Mouse (Mus musculus): ENCODE measurements around the gene Ppp1r14a. TPM values are rescaled to one million over a fixed set of nuclear protein-coding genes. Genes with fewer than 3 reads are reported as not detected.

Ppp1r14a gene
- total RNA-seq, 2 experiments from 2014 or later: not detected

DNA sequence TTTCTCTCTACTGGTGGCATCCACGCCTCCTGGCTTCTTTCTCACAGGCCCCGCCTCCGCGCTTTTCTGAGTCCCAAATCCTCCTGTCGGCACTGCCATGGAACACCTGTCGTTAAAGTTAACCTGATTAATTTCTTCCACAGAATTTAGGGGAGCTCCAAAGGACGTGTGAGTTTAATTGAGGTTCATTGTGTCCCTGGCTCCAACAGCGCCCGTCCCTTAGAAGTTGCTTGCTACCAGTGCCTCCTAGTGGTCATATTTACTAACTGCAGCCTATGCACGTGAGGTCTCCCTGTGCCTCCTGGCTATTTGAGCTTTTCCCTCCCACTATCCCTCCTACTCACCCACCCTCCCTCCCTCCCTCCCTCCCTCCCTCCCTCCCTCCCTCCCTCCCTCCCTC lies 7.9 kb downstream of the Ppp1r14a start:
- ATAC-seq (replicated peaks; ENCODE audit: poor library complexity, severe bottlenecking): peak; percentile 74

DNA sequence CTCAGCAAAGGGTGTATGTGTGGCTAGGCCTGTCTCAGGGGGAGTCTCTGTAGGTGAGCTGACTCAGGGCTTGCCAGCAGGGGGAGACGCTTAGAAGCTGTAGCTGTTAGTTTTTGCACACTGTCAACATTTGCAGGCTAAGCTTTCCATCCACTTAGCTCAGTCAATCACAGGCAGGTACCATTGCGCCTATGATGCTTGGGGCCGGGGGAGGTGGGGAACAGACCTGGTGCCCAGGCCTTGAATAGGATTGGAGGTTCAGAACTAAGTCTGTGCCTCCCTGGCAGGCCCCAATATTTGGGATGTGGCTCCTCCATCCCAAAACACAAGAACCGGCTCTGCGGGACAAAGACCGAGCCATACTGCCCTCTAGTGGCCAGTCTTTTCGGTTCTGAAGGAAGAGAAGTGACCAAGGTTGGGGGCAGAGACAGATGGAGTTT lies 12.0 kb downstream of the Ppp1r14a start:
- peak; percentile 29; the same call in 1 of the 2 replicates for ATAC-seq (replicated peaks; ENCODE audit: poor library complexity, severe bottlenecking)

DNA sequence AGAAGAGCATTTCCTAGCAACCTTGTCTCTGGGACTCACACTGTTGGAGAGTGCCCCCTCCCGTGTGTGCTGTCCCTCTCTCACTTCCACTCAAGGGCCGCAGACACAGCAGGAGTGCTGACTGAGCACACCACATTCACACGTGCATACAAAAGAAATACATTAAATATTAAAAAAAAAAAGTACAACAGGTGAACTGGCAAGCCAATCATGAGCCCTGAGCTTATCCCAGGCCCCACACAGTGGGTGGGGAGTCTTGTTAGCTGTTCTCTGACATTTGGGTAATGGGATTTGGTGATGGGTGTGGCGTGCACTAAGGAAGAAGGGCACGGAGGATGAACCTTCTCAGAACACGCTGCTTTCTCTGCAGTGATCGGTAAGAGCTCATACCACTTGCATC lies 13.5 kb downstream of the Ppp1r14a start:
- ATAC-seq (replicated peaks; ENCODE audit: poor library complexity, severe bottlenecking): no peak

DNA sequence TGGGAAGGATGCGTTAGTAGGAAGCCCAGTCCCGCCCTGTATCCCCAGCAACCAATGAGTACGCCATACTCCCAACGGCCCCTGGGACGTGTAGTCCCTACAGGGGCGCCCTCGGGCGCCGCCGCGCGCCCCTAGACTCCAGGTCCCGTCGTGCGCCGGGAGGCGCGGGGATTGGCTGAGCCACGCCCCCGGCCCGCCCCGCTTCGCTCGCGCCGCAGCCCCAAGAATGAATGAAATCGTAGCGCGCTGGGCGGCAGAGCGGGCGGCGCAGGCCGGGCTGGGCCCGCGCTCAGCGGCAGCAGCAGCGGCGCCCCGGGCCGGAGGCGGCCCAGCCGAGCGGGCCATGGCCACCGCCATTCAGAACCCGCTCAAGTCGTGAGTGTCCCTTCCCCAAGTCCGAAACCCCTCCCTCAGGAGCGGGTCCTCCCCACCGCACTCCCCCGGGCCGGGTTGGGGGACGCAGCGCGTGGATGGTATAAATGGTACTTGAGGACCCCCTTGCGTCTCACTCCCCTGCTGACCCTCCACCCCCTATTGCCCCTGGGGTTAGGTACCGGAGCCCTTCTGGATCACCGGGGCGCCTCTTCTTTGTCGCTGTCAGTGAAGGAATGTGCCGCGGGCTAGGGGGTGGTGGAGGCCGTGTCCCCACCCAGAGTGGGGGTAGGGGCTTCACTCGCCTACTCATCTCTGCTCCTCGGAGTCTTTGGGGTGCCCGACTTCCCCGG lies 14.8 kb downstream of the Ppp1r14a start, which contains the start of gene Dpf1:
Gene Dpf1, plus strand, starts transcription at position 214 of the 725 bp plus-strand sequence.
- ATAC-seq (replicated peaks; ENCODE audit: poor library complexity, severe bottlenecking): peak; percentile 73

DNA sequence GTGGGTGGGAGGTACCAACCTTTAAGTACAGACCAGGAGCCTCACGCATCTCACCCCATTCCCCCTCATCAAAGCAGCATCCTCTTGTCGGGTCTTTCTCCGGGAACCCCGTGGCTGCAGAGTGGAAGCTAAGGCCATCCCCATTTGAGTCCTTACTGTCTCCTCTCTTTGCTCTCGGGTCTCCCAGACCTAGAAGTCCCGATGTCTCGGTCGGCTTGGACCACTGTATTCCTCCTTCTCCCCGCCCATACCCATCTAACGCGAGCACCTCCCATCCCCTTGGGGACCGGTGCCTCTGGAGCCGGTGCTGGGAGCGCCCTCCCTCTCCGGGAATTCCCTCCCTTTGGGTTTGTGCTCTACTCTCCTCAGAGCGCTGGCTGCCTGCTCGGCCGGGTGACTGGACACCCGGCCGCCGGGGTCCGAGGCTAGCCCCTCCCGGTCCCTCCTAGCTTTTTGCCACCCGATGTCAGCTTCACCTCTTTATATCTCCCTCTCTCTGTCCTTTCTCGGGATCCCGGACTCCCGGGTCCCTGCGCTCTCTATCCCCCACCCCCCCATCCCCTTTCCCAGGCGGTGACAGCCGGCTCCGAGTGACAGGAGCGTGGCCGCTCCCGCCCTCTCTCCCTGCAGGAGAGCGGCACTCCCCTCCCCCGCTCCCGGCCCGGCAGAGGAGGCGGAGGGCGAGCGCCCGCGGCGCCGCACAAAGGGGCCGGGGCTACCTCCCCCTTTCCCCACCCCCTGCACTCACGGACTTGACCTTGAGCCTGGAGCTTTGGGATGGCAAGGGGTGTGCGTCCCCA lies 15.6 kb downstream of the Ppp1r14a start:
- no peak for ATAC-seq (replicated peaks; ENCODE audit: poor library complexity, severe bottlenecking)

DNA sequence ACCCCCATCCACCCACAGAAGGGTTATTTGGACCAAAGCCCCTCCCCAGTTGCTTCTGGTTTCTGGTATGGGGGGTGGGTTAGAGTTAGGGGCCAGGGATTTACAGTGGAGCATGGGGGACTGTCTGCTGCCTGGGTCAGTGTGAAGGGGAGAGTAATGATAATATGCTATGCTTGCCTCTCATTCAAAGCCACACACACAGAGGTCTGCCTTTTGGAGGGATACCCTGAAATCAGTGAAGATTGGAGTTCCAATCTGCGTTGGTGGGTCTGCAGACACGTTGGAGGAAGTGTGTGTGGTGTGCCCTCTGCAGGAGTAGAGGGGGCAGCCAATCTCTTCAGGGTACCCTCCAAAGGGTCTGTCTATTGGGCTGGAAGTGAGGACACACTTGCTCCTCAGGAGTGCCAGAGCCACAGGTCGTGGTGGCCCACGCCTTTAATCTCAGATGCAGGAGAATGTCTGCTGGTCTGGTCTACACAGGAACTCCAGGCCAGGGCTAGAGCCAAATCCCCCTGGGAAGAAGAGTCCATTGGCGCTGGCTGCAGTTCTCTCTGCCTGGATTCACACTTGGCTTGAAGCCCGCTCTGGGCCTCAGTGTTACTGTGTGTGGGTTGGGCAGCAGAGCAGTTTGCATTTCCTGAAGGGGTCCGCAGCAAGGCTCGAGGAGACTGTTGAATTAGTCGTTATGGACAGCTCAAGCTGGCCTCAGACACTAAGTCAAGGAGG lies 16.3 kb downstream of the Ppp1r14a start:
- ATAC-seq (replicated peaks; ENCODE audit: poor library complexity, severe bottlenecking): no peak

DNA sequence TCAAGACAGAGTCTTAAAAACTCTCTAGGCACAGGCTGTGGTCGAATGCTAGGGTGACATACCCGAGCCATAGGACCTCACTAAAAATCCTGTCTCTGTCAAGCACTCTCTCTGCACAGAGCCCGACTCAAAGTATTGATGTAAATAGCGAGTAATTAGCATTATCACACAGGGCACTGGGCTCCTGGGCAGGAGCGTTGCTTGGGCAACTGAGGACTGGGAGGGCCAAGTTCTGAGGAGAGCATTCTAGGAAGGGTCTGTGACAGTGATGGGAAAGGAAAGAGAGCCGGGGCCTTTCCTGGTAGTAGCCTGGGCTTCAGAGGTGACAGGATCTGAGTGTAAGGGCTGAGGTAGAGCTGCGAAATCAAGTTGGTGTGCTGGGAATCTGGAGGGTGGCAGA lies 17.0 kb downstream of the Ppp1r14a start:
- ATAC-seq (replicated peaks; ENCODE audit: poor library complexity, severe bottlenecking): no peak

DNA sequence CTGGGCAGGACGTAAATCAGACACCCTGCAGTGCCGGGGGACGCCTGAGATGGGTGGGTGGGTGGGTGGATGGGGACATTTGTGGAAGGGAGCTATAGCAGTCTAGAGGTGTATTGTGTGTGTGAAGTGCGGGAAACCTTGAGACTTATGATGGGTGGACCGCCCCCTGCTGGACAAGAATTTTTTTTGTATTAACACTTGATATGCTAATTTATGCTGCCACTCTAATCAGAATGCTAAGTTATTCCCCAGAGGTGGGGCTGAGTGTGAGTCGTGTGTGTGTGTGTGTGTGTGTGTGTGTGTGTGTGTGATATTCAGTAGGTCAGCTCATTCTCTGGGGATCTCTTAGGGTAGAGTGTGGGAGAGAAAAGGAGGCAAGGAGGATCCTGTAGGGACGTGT lies 17.5 kb downstream of the Ppp1r14a start:
- 0 out of 2 replicates have a peak, but pooled peaks have one; percentile 11 for ATAC-seq (replicated peaks; ENCODE audit: poor library complexity, severe bottlenecking)

DNA sequence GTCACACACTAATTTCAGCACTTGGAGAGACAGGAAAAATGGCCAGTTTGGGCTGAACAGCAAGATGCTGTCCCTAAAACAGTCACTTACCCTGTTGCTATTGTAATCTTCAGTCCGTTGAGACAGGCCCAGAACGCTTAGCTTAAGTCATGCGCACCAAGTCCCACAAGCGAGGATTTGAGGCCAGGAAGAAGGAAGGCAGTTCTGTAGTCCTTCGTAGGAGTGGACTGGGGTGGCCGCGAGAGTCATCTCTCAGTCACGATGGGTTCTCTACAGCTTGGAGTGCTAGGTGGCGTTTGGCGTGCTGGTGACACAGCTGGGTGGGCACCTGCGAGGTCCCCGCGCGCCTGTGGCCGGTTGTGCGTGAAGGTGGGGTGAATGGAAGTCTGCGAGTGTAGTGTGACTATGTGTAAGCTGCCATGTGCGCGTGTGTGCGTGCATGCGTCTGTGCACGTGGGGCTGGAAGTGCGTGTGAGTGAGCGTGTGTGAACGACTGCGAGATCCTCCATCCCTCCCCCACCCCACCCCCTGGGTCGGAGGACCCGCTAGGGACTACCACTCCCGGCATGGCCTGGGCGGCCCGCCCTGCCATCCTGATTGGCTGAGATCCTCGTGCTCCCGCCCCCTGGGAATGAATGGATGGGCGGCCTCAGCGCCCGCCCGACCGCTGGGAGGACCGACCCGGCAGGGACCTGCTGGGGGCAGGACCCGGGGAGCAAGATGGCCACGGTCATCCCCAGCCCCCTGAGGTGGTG lies 18.4 kb downstream of the Ppp1r14a start:
- ATAC-seq (replicated peaks; ENCODE audit: poor library complexity, severe bottlenecking): peak; percentile 79

DNA sequence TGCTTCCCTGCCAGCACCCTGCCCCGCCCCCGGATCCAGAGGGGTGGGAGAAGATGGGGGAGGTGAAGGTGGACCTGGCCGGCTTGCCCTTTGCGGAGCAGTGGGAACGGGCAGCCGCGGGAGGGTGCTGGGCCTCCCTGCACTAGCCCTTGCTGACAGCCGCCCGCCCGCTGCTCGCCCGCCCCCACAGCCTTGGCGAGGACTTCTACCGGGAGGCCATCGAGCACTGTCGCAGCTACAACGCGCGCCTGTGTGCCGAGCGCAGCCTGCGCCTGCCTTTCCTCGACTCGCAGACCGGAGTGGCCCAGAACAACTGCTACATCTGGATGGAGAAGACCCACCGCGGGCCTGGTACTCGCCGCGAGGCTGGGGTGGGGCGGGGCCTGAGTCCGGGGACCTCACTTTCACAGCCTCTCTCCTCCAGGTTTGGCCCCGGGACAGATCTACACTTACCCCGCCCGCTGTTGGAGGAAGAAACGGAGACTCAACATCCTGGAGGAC lies 20.2 kb downstream of the Ppp1r14a start:
- peak; percentile 13; the same call in 1 of the 2 replicates for ATAC-seq (replicated peaks; ENCODE audit: poor library complexity, severe bottlenecking)

DNA sequence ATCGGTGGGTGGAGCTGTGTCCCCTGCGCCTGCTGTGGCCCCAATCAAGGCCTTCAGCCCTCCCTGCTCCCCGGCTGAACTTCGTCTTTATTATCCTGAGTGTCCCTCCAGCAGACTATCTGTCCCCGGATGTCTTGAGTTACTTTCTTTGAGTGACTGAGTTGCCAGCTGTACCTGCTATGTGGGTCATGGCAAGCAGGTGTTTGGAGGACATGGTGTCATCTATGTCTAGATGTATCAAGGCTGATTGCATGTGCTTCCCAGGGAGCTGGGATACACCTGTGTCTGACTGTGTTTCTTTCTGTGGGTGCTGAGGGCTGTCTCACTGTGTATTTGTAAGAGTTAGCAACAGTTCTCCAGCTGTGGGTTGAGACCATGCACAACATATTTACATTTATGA lies 20.6 kb downstream of the Ppp1r14a start:
- ATAC-seq (replicated peaks; ENCODE audit: poor library complexity, severe bottlenecking): no peak

DNA sequence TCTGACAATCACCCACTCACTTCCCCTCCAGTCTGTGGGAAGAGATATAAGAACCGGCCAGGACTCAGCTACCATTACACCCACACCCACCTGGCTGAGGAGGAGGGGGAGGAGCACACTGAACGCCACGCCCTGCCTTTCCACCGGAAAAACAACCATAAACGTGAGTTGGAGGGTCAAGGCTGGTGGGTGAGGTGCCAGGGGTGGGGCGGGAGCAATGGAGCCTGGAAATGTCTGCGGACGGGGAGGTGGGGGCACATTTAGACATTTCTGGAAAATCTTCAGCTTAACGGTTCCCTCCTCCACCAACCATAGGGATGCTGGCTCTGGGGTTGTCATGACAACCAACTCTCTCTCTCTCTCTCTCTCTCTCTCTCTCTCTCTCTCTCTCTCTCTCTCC lies 23.9 kb downstream of the Ppp1r14a start:
- ATAC-seq (replicated peaks; ENCODE audit: poor library complexity, severe bottlenecking): no peak

DNA sequence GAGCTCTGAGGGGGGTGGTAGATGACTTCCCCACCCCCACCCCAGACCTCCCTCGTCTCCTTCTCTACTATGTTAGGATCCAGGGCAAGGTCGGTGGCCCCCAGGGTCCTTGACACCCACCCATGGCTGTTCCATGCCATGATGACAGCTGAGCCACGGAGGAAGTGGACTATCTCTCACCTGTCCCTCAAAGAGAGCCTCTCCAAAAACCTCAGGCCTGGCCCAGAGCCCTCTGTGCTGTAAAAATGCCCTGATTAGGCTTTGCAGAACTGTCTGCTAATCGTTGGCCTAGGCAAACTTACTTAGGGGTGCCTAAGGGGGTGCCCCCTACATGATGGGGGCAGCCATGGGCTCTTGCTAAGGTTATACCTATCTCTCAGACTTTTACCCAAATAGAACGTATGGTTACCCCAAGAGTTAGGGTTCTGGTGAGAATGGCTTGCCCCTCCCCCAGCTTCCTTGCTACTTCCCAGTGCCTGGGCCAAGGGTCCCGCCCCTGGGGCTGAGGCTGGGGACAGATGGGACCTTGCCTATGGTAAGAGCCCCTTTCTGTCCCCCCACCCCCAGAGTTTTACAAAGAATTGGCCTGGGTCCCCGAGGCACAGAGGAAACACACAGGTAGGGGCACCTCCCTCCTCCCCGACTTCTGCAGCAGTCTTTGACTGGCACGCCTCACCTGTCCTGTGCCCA lies 24.6 kb downstream of the Ppp1r14a start:
- no peak for ATAC-seq (replicated peaks; ENCODE audit: poor library complexity, severe bottlenecking)

DNA sequence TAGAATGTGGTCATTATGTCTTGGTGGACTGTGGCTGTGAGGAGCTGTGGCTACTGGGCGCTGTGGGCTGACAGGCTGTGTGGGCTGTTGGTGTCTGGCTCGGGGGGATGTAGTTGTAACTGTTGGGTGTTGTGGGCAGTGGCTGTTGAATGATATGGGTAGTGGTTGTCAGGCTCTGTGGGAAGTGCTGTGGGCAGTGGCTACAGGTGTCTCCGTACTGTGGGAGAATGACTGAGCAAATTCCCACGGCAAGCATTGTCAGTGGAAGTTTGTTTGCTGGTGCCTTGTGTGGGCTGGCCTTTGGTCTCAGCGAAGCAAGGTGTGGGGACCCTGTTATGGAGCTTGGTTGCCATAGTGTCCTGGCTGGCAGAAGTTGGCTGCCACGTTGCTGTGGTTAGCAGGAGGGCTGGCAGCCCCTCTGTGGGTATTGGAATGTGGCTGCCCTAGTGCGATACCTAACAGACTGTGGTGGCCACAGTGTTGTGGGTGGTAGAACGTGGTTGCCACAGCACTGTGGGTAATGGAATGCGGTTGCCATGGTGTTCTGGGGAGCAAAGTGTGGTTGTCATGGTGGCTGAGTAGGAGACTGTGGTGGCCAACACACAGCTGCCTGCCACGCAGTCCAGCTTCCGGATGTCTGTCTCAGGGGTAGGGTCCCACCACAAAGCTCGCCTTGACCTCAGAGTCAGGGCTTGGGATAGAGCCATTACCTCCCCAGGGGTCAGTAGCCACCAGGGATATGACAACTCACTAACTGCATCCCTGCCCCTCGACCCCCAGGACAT lies 25.9 kb downstream of the Ppp1r14a start:
- peak; percentile 39 for ATAC-seq (replicated peaks; ENCODE audit: poor library complexity, severe bottlenecking)

DNA sequence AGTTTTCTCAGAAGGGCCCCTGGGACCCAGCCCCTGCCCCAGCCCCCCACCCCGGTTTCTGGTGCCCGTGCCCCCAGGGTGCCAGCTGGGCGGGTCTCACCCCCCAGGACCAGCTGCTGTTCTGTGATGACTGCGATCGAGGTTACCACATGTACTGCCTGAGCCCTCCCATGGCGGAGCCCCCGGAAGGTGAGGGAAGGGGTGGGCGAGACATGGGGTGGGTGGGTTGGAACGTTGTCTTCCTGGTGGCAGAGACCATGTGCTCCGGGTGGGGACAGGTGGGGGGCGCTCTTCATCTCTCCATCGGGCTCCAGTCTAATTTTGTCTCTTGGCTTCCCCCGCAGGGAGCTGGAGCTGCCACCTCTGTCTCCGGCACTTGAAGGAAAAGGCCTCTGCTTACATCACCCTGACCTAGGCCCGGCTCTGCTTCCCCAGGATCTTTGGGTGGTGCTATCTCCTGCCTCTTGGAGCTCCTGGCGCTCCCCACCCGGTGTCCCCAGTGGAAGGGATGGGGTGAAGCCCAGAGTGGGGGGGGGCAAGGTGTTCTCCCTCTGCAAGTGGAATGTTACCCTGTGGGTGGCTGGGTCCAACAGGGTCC lies 27.1 kb downstream of the Ppp1r14a start:
- ATAC-seq (replicated peaks; ENCODE audit: poor library complexity, severe bottlenecking): no peak

DNA sequence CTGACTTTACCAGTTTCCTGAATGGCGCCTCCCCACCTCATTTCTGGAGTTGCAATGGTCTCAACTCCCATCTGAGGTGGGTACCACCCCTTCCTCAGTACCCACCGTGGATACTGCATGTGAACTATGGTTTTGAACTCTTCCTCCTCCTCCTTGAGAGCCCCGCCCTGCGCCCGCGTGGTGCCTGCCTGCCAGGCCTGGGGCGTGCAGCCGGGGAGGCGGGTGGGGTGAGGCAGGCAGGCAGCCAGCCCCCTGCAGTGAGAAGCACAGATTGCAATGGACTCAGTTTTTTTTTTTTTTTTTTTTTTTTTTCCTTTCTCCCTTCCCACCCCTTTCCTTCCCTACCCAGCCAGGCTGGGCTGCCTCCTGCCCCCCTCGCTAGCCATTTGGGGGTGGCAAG lies 27.9 kb downstream of the Ppp1r14a start:
- no peak for ATAC-seq (replicated peaks; ENCODE audit: poor library complexity, severe bottlenecking)

DNA sequence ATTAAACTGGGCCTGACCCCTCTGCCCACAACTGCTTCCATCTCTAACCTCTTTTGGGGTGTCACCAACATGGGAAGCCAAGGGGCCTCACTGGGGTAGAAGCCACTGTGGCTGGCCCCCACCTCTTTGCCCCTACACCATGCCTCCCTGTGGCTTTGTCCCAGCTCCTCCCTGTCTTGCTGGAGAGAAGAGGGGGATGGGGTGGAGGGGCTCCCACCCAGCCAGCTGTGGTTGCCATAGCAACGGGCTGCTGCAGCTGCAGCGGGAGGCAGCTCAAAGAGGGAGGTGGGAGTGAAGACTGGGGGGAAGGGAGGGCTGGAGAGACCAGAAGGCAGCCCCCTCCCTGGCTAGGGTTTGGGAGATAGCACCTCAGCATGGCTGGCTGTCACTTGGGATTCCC lies 28.4 kb downstream of the Ppp1r14a start:
- no peak for ATAC-seq (replicated peaks; ENCODE audit: poor library complexity, severe bottlenecking)

Measured in granulocyte monocyte progenitor cell, adult 5-6 weeks (primary cell).